Mouse (Mus musculus) brain, embryonic 14.5 days (tissue): ENCODE results near the gene Haus2.

Source experiments
- CTCF ChIP-seq: fragments of 200-500 bp; IDR thresholded peaks from 2 replicates; pipeline ENCODE4 v1.5.1; 2012; ENCODE audit warnings: inconsistent platforms, mild to moderate bottlenecking, moderate library complexity, borderline replicate concordance; ENCODE audit not compliant: insufficient read depth, insufficient read length; ENCODE audit errors: extremely low read depth
- POLR2A ChIP-seq: fragments of 200-500 bp; IDR thresholded peaks from 2 replicates; pipeline ENCODE4 v1.6.1; 2012; ENCODE audit warnings: mild to moderate bottlenecking, inconsistent platforms, borderline replicate concordance; ENCODE audit not compliant: poor library complexity, insufficient read depth, insufficient read length, severe bottlenecking; ENCODE audit errors: extremely low read depth

GRCm38 (mm10) chr2:120670253-120670652, 61.1 kb downstream of the Haus2 start:
- TF ChIP-seq CTCF: no peak
- no peak for TF ChIP-seq POLR2A
